Mouse (Mus musculus): ENCODE results near the gene Maff. TPM values are rescaled to one million over a fixed set of nuclear protein-coding genes. Genes with fewer than 3 reads are reported as not detected.

The Maff gene
- polyA plus RNA-seq, 1 experiment, result 0.71 TPM

DNA sequence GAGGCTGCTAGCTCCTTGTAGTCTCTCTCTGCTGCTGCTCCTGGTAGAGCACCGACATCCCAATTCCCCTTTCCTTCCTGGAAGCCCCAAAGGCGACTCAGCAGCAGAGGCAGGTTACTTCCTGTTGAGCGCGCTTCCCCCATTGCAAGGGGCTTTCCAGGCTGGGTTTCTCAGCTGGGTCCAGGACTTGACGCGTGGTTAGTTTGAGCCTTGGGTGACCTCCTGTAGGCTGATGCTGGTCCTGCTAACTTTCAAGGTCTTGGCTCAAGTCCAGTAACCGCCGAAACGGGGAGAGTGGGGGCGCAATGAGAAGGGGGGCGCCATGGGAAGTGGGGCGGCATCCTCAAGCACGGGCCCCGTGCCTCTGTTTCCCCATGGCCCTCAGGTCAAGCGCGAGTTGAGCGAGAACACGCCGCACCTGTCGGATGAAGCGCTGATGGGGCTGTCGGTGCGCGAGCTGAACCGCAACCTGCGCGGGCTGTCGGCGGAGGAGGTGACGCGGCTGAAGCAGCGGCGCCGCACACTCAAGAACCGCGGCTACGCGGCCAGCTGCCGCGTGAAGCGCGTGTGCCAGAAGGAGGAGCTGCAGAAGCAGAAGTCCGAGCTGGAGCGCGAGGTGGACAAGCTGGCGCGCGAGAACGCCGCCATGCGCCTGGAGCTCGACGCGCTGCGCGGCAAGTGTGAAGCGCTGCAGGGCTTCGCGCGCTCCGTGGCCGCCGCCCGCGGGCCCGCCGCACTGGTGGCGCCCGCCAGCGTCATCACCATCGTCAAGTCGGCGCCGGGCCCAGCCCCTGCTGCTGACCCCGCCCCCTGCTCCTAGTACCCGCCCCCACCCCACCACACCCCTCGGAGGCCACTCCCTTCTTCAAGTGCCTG, 10.9 kb downstream of the Maff start:
- peak overlapping the region; percentile 32; the same call in 1 of the 2 replicates for H3K4me3 ChIP-seq (ENCODE audit: insufficient read depth, low read length)
- H3K4me1 ChIP-seq (ENCODE audit: control insufficient read depth, insufficient read depth, low read length), result no peaks in the 10 kb centered on the region; the same call in 1 of the 2 replicates
- peak overlapping the region; percentile 10; the same call in 1 of the 2 replicates for H3K27ac ChIP-seq (ENCODE audit: insufficient read depth, low read length)
- TF ChIP-seq POLR2A (IDR thresholded peaks at IDR 0.05; ENCODE audit: extremely low read depth, insufficient read depth, low read length), result no peak
- TF ChIP-seq CTCF (IDR thresholded peaks at IDR 0.05; ENCODE audit: extremely low read depth, insufficient read depth, low read length), result no peak

DNA sequence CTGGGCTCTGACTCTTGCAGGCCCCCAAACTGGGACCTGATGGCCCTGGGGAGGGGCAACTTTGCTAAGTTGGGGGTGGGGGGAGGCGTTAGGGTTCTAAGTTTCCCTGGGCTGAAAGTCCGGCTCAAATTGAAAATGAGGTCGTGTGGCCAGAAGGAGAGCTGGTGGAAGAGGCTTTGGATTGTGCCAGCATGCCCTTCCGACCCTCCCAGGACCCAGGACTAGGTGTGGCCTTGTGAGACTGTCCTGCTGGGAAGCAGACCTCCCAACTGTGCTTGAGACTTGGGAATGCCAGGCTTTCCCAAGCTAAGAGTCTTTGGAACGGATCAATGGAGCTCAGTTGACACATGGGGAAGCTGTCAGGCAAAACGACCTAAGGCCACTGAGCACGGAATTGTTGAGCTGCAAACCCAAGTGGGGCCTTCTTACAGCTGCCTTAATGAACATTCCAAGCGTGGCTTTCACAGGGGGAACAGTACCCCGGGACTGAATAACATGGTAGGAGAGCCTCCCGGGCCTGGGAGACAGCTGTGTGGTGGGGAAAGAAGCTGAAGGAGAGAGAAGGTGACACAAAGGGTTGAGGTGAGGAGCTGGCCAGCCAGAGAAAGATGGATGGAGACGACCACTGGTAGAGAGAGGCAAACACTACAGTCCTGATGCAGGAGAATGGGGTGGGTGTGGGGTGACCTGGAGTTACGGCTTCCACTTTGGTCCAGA, 11.7 kb downstream of the Maff start:
- TF ChIP-seq CTCF (IDR thresholded peaks at IDR 0.05; ENCODE audit: extremely low read depth, insufficient read depth, low read length) (no peak), POLR2A (IDR thresholded peaks at IDR 0.05; ENCODE audit: extremely low read depth, insufficient read depth, low read length) (no peak)
- H3K4me1 ChIP-seq (ENCODE audit: control insufficient read depth, insufficient read depth, low read length), result no peaks in the 10 kb centered on the region; the same call in 1 of the 2 replicates
- H3K27ac ChIP-seq (ENCODE audit: insufficient read depth, low read length), result no peak overlapping the region
- no peak overlapping the region for H3K4me3 ChIP-seq (ENCODE audit: insufficient read depth, low read length)

GRCm38 (mm10) chr15:79359954-79360353, 13.5 kb downstream of the Maff start:
- H3K4me3 ChIP-seq (ENCODE audit: insufficient read depth, low read length), result no peak overlapping the region
- no peaks in the 10 kb centered on the region; the same call in 1 of the 2 replicates for H3K4me1 ChIP-seq (ENCODE audit: control insufficient read depth, insufficient read depth, low read length)
- no peak overlapping the region for H3K27ac ChIP-seq (ENCODE audit: insufficient read depth, low read length)
- no peak for TF ChIP-seq POLR2A (IDR thresholded peaks at IDR 0.05; ENCODE audit: extremely low read depth, insufficient read depth, low read length)
- no peak for TF ChIP-seq CTCF (IDR thresholded peaks at IDR 0.05; ENCODE audit: extremely low read depth, insufficient read depth, low read length)

DNA sequence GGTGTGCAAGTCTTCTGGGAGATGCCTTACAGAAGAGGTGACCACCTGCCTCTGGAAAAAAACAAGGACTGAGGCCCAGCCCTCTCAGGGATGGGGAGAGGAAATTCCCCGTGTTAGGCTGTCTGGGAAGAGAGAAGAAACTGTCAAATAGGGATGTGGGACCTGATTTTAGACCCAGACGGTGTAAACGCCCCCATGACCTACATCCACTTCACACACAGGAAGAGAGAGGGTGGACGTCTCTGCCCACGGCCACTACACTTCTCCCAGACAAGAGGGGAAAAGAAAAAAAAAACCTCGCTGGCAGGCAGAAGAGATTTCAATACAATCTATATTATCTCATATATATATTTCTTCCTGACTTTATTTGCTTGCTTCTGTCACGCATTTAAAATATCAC, 13.9 kb downstream of the Maff start:
- TF ChIP-seq CTCF (IDR thresholded peaks at IDR 0.05; ENCODE audit: extremely low read depth, insufficient read depth, low read length) (no peak), POLR2A (IDR thresholded peaks at IDR 0.05; ENCODE audit: extremely low read depth, insufficient read depth, low read length) (no peak)
- no peak overlapping the region for H3K27ac ChIP-seq (ENCODE audit: insufficient read depth, low read length)
- no peak overlapping the region for H3K4me3 ChIP-seq (ENCODE audit: insufficient read depth, low read length)
- no peaks in the 10 kb centered on the region; the same call in 1 of the 2 replicates for H3K4me1 ChIP-seq (ENCODE audit: control insufficient read depth, insufficient read depth, low read length)

DNA sequence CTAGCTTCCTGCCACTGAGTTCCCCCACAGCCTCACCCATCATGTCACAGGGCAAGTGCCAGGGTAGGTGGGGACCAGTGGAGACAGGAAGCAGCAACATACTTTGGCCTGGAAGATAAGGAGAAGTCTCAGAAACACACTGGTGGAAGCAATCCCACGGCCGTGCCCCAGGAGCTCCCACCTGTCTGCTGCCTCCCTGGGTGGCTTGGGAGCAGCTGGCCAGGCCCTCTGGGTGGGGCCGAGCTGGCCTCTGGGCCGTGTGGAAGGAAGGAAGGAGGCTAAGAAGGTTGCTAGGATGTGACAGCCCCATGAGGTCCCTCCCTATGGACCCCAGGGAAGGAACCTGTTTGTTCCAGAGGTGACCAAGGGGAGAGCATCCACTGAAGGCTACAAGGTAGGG, 14.6 kb downstream of the Maff start:
- H3K4me3 ChIP-seq (ENCODE audit: insufficient read depth, low read length), result no peak overlapping the region
- no peaks in the 10 kb centered on the region; the same call in 1 of the 2 replicates for H3K4me1 ChIP-seq (ENCODE audit: control insufficient read depth, insufficient read depth, low read length)
- no peak overlapping the region for H3K27ac ChIP-seq (ENCODE audit: insufficient read depth, low read length)
- TF ChIP-seq POLR2A (IDR thresholded peaks at IDR 0.05; ENCODE audit: extremely low read depth, insufficient read depth, low read length) (no peak), CTCF (IDR thresholded peaks at IDR 0.05; ENCODE audit: extremely low read depth, insufficient read depth, low read length) (no peak)

DNA sequence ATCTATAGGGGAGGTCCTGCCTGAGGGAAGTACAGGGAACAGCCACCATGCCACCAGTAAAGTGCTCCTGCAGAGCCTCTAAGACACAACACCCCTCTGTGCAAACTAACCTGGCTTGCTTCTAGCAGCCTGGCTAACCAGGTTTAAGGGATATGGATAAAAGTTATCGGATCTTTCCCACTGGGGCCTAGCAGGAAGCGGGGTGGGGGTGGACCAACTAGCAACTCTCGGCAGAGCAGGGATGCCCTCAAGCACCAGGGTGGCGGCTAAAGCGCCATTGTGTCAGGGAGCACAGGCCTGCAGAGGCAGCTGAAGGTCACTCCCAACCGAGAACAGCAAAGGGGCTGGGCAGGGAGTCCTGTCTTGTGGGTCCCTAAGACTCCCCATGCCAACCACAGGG, 17.7 kb downstream of the Maff start:
- H3K4me1 ChIP-seq (ENCODE audit: control insufficient read depth, insufficient read depth, low read length), result no peaks in the 10 kb centered on the region
- no peak for TF ChIP-seq CTCF (IDR thresholded peaks at IDR 0.05; ENCODE audit: extremely low read depth, insufficient read depth, low read length)
- TF ChIP-seq POLR2A (IDR thresholded peaks at IDR 0.05; ENCODE audit: extremely low read depth, insufficient read depth, low read length), result no peak
- no peak overlapping the region for H3K4me3 ChIP-seq (ENCODE audit: insufficient read depth, low read length)
- H3K27ac ChIP-seq (ENCODE audit: insufficient read depth, low read length), result no peak overlapping the region

DNA sequence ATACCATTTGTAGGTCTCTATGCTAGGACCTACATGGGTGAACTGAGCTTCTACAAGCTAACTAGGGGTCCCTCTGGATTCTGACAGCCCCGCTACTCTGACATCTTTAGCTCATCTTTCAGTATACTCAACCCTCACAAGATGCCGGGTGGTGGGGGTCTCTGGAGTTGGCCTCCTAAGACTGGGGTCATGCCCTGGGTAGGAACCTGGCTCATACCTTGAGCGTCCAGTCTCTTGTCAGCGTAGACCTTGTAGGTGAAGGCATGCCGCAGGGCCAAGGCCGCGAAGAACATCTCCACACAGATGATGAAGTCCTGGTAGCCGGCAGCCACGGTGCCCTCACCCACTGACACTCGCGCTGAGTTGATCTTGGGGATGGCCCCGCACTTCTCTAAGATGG, 18.6 kb downstream of the Maff start:
- Histone ChIP-seq H3K4me3 (ENCODE audit: insufficient read depth, low read length) (no peak overlapping the region), H3K4me1 (ENCODE audit: control insufficient read depth, insufficient read depth, low read length) (no peaks in the 10 kb centered on the region), H3K27ac (ENCODE audit: insufficient read depth, low read length) (no peak overlapping the region)
- TF ChIP-seq CTCF (IDR thresholded peaks at IDR 0.05; ENCODE audit: extremely low read depth, insufficient read depth, low read length) (no peak), POLR2A (IDR thresholded peaks at IDR 0.05; ENCODE audit: extremely low read depth, insufficient read depth, low read length) (no peak)

GRCm38 (mm10) chr15:79366402-79366801, 20.0 kb downstream of the Maff start:
- Histone ChIP-seq H3K4me1 (ENCODE audit: control insufficient read depth, insufficient read depth, low read length) (no peaks in the 10 kb centered on the region), H3K4me3 (ENCODE audit: insufficient read depth, low read length) (no peak overlapping the region), H3K27ac (ENCODE audit: insufficient read depth, low read length) (no peak overlapping the region)
- TF ChIP-seq POLR2A (IDR thresholded peaks at IDR 0.05; ENCODE audit: extremely low read depth, insufficient read depth, low read length), result no peak
- TF ChIP-seq CTCF (IDR thresholded peaks at IDR 0.05; ENCODE audit: extremely low read depth, insufficient read depth, low read length), result no peak

DNA sequence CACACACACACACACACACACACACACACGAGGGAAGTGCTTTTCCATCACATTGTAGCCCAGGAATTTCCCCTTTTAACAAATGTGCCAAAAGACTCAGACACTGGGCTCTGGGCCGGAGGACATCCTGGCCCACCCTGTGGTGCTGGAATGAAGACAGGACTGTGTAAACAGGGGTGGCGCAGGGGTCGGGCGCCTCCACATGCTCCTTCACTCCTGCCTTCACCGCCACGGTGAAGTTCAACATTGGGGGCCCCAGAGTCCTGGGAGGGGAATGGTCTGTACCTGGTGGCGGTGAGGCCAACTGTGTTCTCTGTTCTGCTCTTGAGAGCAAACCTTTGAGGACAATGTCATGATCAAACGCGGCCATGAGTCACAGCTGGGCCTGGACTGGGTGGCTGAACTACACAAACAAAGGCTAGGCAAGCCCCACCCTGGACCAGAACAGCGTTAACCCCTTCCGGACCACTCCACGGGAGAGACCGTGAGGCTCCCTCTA, 21.9 kb downstream of the Maff start:
- no peak for TF ChIP-seq POLR2A (IDR thresholded peaks at IDR 0.05; ENCODE audit: extremely low read depth, insufficient read depth, low read length)
- TF ChIP-seq CTCF (IDR thresholded peaks at IDR 0.05; ENCODE audit: extremely low read depth, insufficient read depth, low read length), result no peak
- H3K4me3 ChIP-seq (ENCODE audit: insufficient read depth, low read length), result no peak overlapping the region
- no peaks in the 10 kb centered on the region for H3K4me1 ChIP-seq (ENCODE audit: control insufficient read depth, insufficient read depth, low read length)
- peak overlapping the region; percentile 91 for H3K27ac ChIP-seq (ENCODE audit: insufficient read depth, low read length)

Measured in cortical plate, adult 2 months (tissue).